Mouse (Mus musculus): ENCODE results near the gene Adgrl4. TPM values are rescaled to one million over a fixed set of nuclear protein-coding genes. Genes with fewer than 3 reads are reported as not detected.

Gene Adgrl4
- 0.06 TPM for polyA plus RNA-seq (2017; shearing (Covaris generic))

DNA sequence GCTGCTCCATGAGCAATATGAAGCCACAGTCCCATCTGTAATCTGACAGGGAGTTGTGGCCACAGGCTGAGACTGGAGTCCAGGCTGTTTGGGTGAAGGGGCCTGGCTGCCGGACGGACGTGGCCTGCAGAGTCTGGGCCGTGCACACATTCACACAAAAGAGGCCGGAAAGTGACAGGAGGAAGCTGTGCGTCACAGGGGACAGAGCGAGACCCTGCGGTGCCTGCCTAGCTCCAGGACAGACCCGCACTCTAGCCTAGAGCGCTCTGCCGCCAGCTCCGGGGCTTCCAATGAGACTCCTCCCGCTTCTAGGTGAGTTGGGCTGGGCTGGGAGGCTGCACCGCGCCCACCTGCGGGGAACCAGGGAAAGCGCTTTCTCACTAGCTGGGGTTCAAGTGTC, at the start of gene Adgrl4:
Adgrl4 (plus strand) TSS at position 195 of the 400 bp plus-strand sequence.

